Mouse (Mus musculus) embryonic facial prominence, embryonic 11.5 days (tissue): Measurements from ENCODE around the gene Cpd. TPM values are rescaled to one million over a fixed set of nuclear protein-coding genes. Genes with fewer than 3 reads are reported as not detected.

Source experiments
- ATAC-seq: fragments of 200-750 bp; cut with Nextera tagmentation; replicated peaks from 2 replicates; pipeline ENCODE4 v1.8.0; 2017; ENCODE audit warnings: low read depth; ENCODE audit not compliant: insufficient number of reproducible peaks, low FRiP score, low TSS enrichment
- DNase-seq: peaks from one replicate; pipeline ENCODE4 v3.0.0-alpha.2; 2015; ENCODE audit warnings: low spot score
- H3K27ac ChIP-seq: fragments of 300-500 bp; sonication (generic); replicated peaks from 2 replicates; pipeline ENCODE4 v1.5.1; 2014; ENCODE audit warnings: mild to moderate bottlenecking, low read depth, low read length, control low read depth
- H3K27me3 ChIP-seq: fragments of 300-500 bp; sonication (generic); 2 replicates; pipeline ENCODE4 v1.6.1; 2014; ENCODE audit warnings: mild to moderate bottlenecking, low read length, moderate library complexity, mixed read lengths; ENCODE audit not compliant: control insufficient read depth, insufficient read depth
- H3K36me3 ChIP-seq: fragments of 300-500 bp; sonication (generic); replicated peaks from 2 replicates; pipeline ENCODE4 v1.6.1; 2014; ENCODE audit warnings: low read depth, mild to moderate bottlenecking, low read length, moderate library complexity, mixed read lengths; ENCODE audit not compliant: control insufficient read depth, insufficient read depth
- H3K4me1 ChIP-seq: fragments of 300-500 bp; sonication (generic); 2 replicates; pipeline ENCODE4 v1.6.1; 2014; ENCODE audit warnings: low read length, mixed read lengths; ENCODE audit not compliant: control insufficient read depth, insufficient read depth
- H3K4me2 ChIP-seq: fragments of 300-500 bp; sonication (generic); 2 replicates; pipeline ENCODE4 v1.6.1; 2014; ENCODE audit warnings: low read depth, mild to moderate bottlenecking, control low read depth, low read length, moderate library complexity
- H3K4me3 ChIP-seq: fragments of 300-500 bp; sonication (generic); 2 replicates; pipeline ENCODE4 v1.5.1; 2014; ENCODE audit warnings: low read depth, low read length, control low read depth
- H3K9ac ChIP-seq: fragments of 300-500 bp; sonication (generic); replicated peaks from 2 replicates; pipeline ENCODE4 v1.6.1; 2014; ENCODE audit warnings: mild to moderate bottlenecking, control low read depth, low read length
- H3K9me3 ChIP-seq: fragments of 300-500 bp; sonication (generic); replicated peaks from 2 replicates; pipeline ENCODE4 v1.6.1; 2016; ENCODE audit warnings: mild to moderate bottlenecking, low read length, inconsistent platforms, mixed read lengths; ENCODE audit not compliant: control insufficient read depth
- WGBS: fragments of 180-500 bp; shearing (Covaris S2); extraction: QIAGEN DNeasy Blood & Tissue Kit; methylation state at CpG from one replicate; pipeline ENCODE4 v1.1.7; 2014; 5-methylcytosine and 5-hydroxymethylcytosine counted together
- polyA plus RNA-seq: library from polyadenylated mRNA; unstranded; fragments of >200 nt; fragmentation: Nextera tagmentation; extraction: Ambion mirVana; gene quantifications from 2 replicates; pipeline ENCODE4 v1.2.1, GENCODE M21; 2014

Gene Cpd
- polyA plus RNA-seq, 1 experiment from 2014 or later = 15.0 TPM

- Histone ChIP-seq H3K9me3 (no peaks in the 10 kb centered on the region), H3K9ac (no peak overlapping the region), H3K27me3 (no peaks in the 10 kb centered on the region), H3K4me1 (no peaks in the 10 kb centered on the region), H3K4me2 (no peak overlapping the region), H3K27ac (no peak overlapping the region), H3K4me3 (no peak overlapping the region), H3K36me3 (no peaks in the 10 kb centered on the region; the same call in none of the 2 replicates)
- 95% methylated on average over 7 of the region's 7 CpGs for WGBS
- DNase-seq (no peak), ATAC-seq (no peak)
These were observed 104.3 kb downstream of the Cpd start for GRCm38 (mm10) chr11:76742511-76742910.

- H3K9me3 ChIP-seq = no peaks in the 10 kb centered on the region
- no peak overlapping the region for H3K27ac ChIP-seq
- ATAC-seq (no peak), DNase-seq (peak; percentile 60)
- H3K36me3 ChIP-seq = 0 out of 2 replicates have a peak, but pooled peaks cover 2% of the 10 kb centered on the region
- no peaks in the 10 kb centered on the region for H3K4me1 ChIP-seq
- H3K9ac ChIP-seq = no peak overlapping the region
- no peak overlapping the region for H3K4me3 ChIP-seq
- no peak overlapping the region for H3K4me2 ChIP-seq
- no peaks in the 10 kb centered on the region for H3K27me3 ChIP-seq
- 75% methylated on average over 6 of the region's 6 CpGs for WGBS
These were observed 107.7 kb downstream of the Cpd start for GRCm38 (mm10) chr11:76739125-76739524.

GRCm38 (mm10) chr11:76735753-76736324 is 111.0 kb downstream of the Cpd start:
- Histone ChIP-seq H3K9ac (no peak overlapping the region), H3K9me3 (no peaks in the 10 kb centered on the region), H3K36me3 (0 out of 2 replicates have a peak, but pooled peaks cover 2% of the 10 kb centered on the region), H3K27ac (no peak overlapping the region), H3K4me1 (no peaks in the 10 kb centered on the region), H3K4me3 (no peak overlapping the region), H3K4me2 (no peak overlapping the region), H3K27me3 (no peaks in the 10 kb centered on the region)
- WGBS = 84% methylated on average over 4 of the region's 4 CpGs
- DNase-seq = no peak
- ATAC-seq = no peak

- WGBS = 80% methylated on average over 3 of the region's 3 CpGs
These were observed 112.3 kb downstream of the Cpd start for GRCm38 (mm10) chr11:76734560-76734959.

GRCm38 (mm10) chr11:76730650-76731049 is 116.2 kb downstream of the Cpd start:
- Histone ChIP-seq H3K9ac (no peak overlapping the region), H3K4me3 (no peak overlapping the region), H3K4me2 (no peak overlapping the region), H3K27ac (no peak overlapping the region), H3K36me3 (peaks cover 2% of the 10 kb centered on the region; the same call in 1 of the 2 replicates), H3K27me3 (no peaks in the 10 kb centered on the region), H3K9me3 (no peaks in the 10 kb centered on the region), H3K4me1 (no peaks in the 10 kb centered on the region)
- no peak for ATAC-seq
- DNase-seq = no peak
- WGBS = 81% methylated on average over 3 of the region's 3 CpGs

More at GRCm38 (mm10) chr11:76734560-76734959, 112.3 kb downstream of the Cpd start:
- no peak overlapping the region for H3K4me2 ChIP-seq
- DNase-seq = no peak
- H3K36me3 ChIP-seq = peaks cover 2% of the 10 kb centered on the region; the same call in 1 of the 2 replicates
- H3K4me1 ChIP-seq = no peaks in the 10 kb centered on the region
- H3K9me3 ChIP-seq = no peaks in the 10 kb centered on the region
- H3K27me3 ChIP-seq = no peaks in the 10 kb centered on the region
- no peak overlapping the region for H3K9ac ChIP-seq
- no peak overlapping the region for H3K4me3 ChIP-seq
- no peak overlapping the region for H3K27ac ChIP-seq
- ATAC-seq = no peak

Other genes with a start within 250 kb of the Cpd start
- 31.9 and 32.3 TPM in 2 replicates for gene Abr, start 224.7 kb downstream of the Cpd start, polyA plus RNA-seq
- gene Bhlha9, start 174.5 kb downstream of the Cpd start, polyA plus RNA-seq = not detected in 2 replicates
- 0.24 TPM in 1 of 2 replicates, not detected in the other for gene Trarg1, start 167.2 kb downstream of the Cpd start, polyA plus RNA-seq
- 28.5 and 29.7 TPM in 2 replicates for gene Gosr1, start 83.4 kb downstream of the Cpd start, polyA plus RNA-seq
- not detected in 2 replicates for gene Tmigd1, start 55.1 kb upstream of the Cpd start, polyA plus RNA-seq
- 187 and 193 TPM in 2 replicates for gene Blmh, start 77.8 kb upstream of the Cpd start, polyA plus RNA-seq
- 0.86 and 1.0 TPM in 2 replicates for gene Slc6a4, start 151.6 kb upstream of the Cpd start, polyA plus RNA-seq
- 59.8 and 63.1 TPM in 2 replicates for gene Nsrp1, start 231.4 kb upstream of the Cpd start, polyA plus RNA-seq